Mouse (Mus musculus) lung, embryonic 16.5 days (tissue): ENCODE measurements around the gene Top2a. TPM values are rescaled to one million over a fixed set of nuclear protein-coding genes. Genes with fewer than 3 reads are reported as not detected.

Experiments
- ATAC-seq: fragments of 200-750 bp; cut with Nextera tagmentation; 2 replicates; pipeline ENCODE4 v1.8.0; 2017; ENCODE audit warnings: low read depth, mild to moderate bottlenecking, moderate library complexity
- H3K27ac ChIP-seq: fragments of 300-500 bp; sonication (generic); 2 replicates; pipeline ENCODE4 v1.5.1; 2014; ENCODE audit warnings: mild to moderate bottlenecking, control low read depth, low read length
- H3K27me3 ChIP-seq: fragments of 300-500 bp; sonication (generic); 2 replicates; pipeline ENCODE4 v1.6.1; 2014; ENCODE audit warnings: low read depth, low read length, mixed read lengths; ENCODE audit not compliant: control insufficient read depth, insufficient read depth
- H3K36me3 ChIP-seq: fragments of 300-500 bp; sonication (generic); 2 replicates; pipeline ENCODE4 v1.6.1; 2014; ENCODE audit warnings: low read length; ENCODE audit not compliant: control insufficient read depth, insufficient read depth
- H3K4me1 ChIP-seq: fragments of 300-500 bp; sonication (generic); replicated peaks from 2 replicates; pipeline ENCODE4 v1.6.1; 2014; ENCODE audit warnings: low read length, mixed read lengths; ENCODE audit not compliant: control insufficient read depth, insufficient read depth
- H3K4me2 ChIP-seq: fragments of 300-500 bp; sonication (generic); 2 replicates; pipeline ENCODE4 v1.6.1; 2014; ENCODE audit warnings: low read depth, low read length, control low read depth
- H3K4me3 ChIP-seq: fragments of 300-500 bp; sonication (generic); 2 replicates; pipeline ENCODE4 v1.5.1; 2014; ENCODE audit warnings: mild to moderate bottlenecking, low read length, control low read depth
- H3K9ac ChIP-seq: fragments of 300-500 bp; sonication (generic); 2 replicates; pipeline ENCODE4 v1.6.1; 2014; ENCODE audit warnings: low read length, control low read depth
- H3K9me3 ChIP-seq: fragments of 300-500 bp; sonication (generic); 2 replicates; pipeline ENCODE4 v1.6.1; 2016; ENCODE audit warnings: low read length; ENCODE audit not compliant: control insufficient read depth
- WGBS: fragments of 180-500 bp; shearing (Covaris S2); extraction: QIAGEN DNeasy Blood & Tissue Kit; methylation state at CpG from one replicate; pipeline ENCODE4 v1.1.7; 2014; 5-methylcytosine and 5-hydroxymethylcytosine counted together
- polyA plus RNA-seq: library from polyadenylated mRNA; unstranded; fragments of >200 nt; fragmentation: Nextera tagmentation; extraction: Ambion mirVana; gene quantifications from 2 replicates; pipeline ENCODE4 v1.2.1, GENCODE M21; 2015

The Top2a gene
- 257 and 270 TPM in 2 replicates for polyA plus RNA-seq

- peak; percentile 96 for ATAC-seq
- peak within 1 kb of the TSS; percentile 86 for H3K27ac ChIP-seq
- WGBS: under 1% methylated on average over 54 of the region's 54 CpGs
Measured at GRCm38 (mm10) chr11:99023500-99024467, at the start of gene Top2a. Top2a (minus strand) TSS chr11:99024189.

GRCm38 (mm10) chr11:99073781-99074180 lies 49.8 kb upstream of the Top2a start:
- no peaks in the 10 kb centered on the region for H3K27me3 ChIP-seq
- H3K9ac ChIP-seq: no peak overlapping the region
- ATAC-seq: no peak
- no peaks in the 10 kb centered on the region for H3K4me1 ChIP-seq
- H3K36me3 ChIP-seq: no peaks in the 10 kb centered on the region
- H3K27ac ChIP-seq: no peak overlapping the region
- WGBS: 57% methylated on average over 5 of the region's 5 CpGs
- H3K4me3 ChIP-seq: no peak overlapping the region
- no peak overlapping the region for H3K4me2 ChIP-seq
- H3K9me3 ChIP-seq: no peaks in the 10 kb centered on the region

More at GRCm38 (mm10) chr11:99023500-99024467, at the start of gene Top2a:
- peak within 1 kb of the TSS; percentile 91 for H3K9ac ChIP-seq
- peaks cover 13% of the 10 kb centered on the region for H3K4me1 ChIP-seq
- peak within 1 kb of the TSS; percentile 95 for H3K4me3 ChIP-seq
- no peaks in the 10 kb centered on the region for H3K27me3 ChIP-seq
- peaks cover 20% of the 10 kb centered on the region for H3K36me3 ChIP-seq
- H3K4me2 ChIP-seq: peak within 1 kb of the TSS; percentile 66
- H3K9me3 ChIP-seq: no peaks in the 10 kb centered on the region

GRCm38 (mm10) chr11:99071866-99072265 lies 47.9 kb upstream of the Top2a start:
- no peaks in the 10 kb centered on the region for H3K36me3 ChIP-seq
- no peaks in the 10 kb centered on the region for H3K27me3 ChIP-seq
- H3K9me3 ChIP-seq: no peaks in the 10 kb centered on the region
- no peak overlapping the region for H3K4me3 ChIP-seq
- H3K27ac ChIP-seq: no peak overlapping the region
- 18% methylated on average over 6 of the region's 6 CpGs for WGBS
- H3K4me1 ChIP-seq: no peaks in the 10 kb centered on the region
- no peak for ATAC-seq
- H3K4me2 ChIP-seq: no peak overlapping the region
- no peak overlapping the region for H3K9ac ChIP-seq

- H3K27ac ChIP-seq: no peak overlapping the region
- ATAC-seq: no peak
- peaks cover 3% of the 10 kb centered on the region; the same call in 1 of the 2 replicates for H3K4me1 ChIP-seq
- H3K4me2 ChIP-seq: no peak overlapping the region
- WGBS: 79% methylated on average over 5 of the region's 5 CpGs
- no peak overlapping the region for H3K9ac ChIP-seq
- no peak overlapping the region for H3K4me3 ChIP-seq
- no peaks in the 10 kb centered on the region for H3K9me3 ChIP-seq
- no peaks in the 10 kb centered on the region for H3K36me3 ChIP-seq
- H3K27me3 ChIP-seq: no peaks in the 10 kb centered on the region
Measured at GRCm38 (mm10) chr11:99068455-99068854, 44.5 kb upstream of the Top2a start.

GRCm38 (mm10) chr11:99067591-99067990 lies 43.6 kb upstream of the Top2a start:
- H3K9me3 ChIP-seq: no peaks in the 10 kb centered on the region
- no peak overlapping the region for H3K4me2 ChIP-seq
- H3K27ac ChIP-seq: no peak overlapping the region
- peaks cover 3% of the 10 kb centered on the region; the same call in 1 of the 2 replicates for H3K4me1 ChIP-seq
- no peaks in the 10 kb centered on the region for H3K27me3 ChIP-seq
- H3K36me3 ChIP-seq: no peaks in the 10 kb centered on the region
- WGBS: 84% methylated on average over 8 of the region's 8 CpGs
- ATAC-seq: no peak
- H3K9ac ChIP-seq: no peak overlapping the region
- H3K4me3 ChIP-seq: no peak overlapping the region

- Histone ChIP-seq H3K4me2 (no peak overlapping the region), H3K9ac (no peak overlapping the region), H3K4me3 (no peak overlapping the region), H3K27me3 (no peaks in the 10 kb centered on the region), H3K27ac (peak overlapping the region; percentile 12; the same call in 1 of the 2 replicates), H3K4me1 (peaks cover 3% of the 10 kb centered on the region; the same call in 1 of the 2 replicates), H3K36me3 (no peaks in the 10 kb centered on the region), H3K9me3 (no peaks in the 10 kb centered on the region)
- ATAC-seq: peak; percentile 85
- WGBS: 17% methylated on average over 2 of the region's 2 CpGs
Measured at GRCm38 (mm10) chr11:99065979-99066378, 42.0 kb upstream of the Top2a start.

- no peaks in the 10 kb centered on the region for H3K9me3 ChIP-seq
- WGBS: 68% methylated on average over 3 of the region's 3 CpGs
- no peaks in the 10 kb centered on the region for H3K36me3 ChIP-seq
- H3K4me3 ChIP-seq: no peak overlapping the region
- no peaks in the 10 kb centered on the region for H3K27me3 ChIP-seq
- H3K4me2 ChIP-seq: no peak overlapping the region
- ATAC-seq: no peak
- H3K9ac ChIP-seq: no peak overlapping the region
- H3K27ac ChIP-seq: peak overlapping the region; percentile 12; the same call in 1 of the 2 replicates
- peaks cover 3% of the 10 kb centered on the region; the same call in 1 of the 2 replicates for H3K4me1 ChIP-seq
Measured at GRCm38 (mm10) chr11:99065353-99065752, 41.4 kb upstream of the Top2a start.

GRCm38 (mm10) chr11:99063406-99064131 lies 39.6 kb upstream of the Top2a start:
- Histone ChIP-seq H3K4me2 (no peak overlapping the region), H3K27me3 (no peaks in the 10 kb centered on the region), H3K36me3 (no peaks in the 10 kb centered on the region), H3K4me3 (no peak overlapping the region), H3K27ac (no peak overlapping the region), H3K9me3 (peaks cover 3% of the 10 kb centered on the region; the same call in 1 of the 2 replicates), H3K4me1 (peaks cover 3% of the 10 kb centered on the region; the same call in 1 of the 2 replicates), H3K9ac (no peak overlapping the region)
- 36% methylated on average over 8 of the region's 8 CpGs for WGBS
- ATAC-seq: no peak

GRCm38 (mm10) chr11:99062661-99063060 lies 38.7 kb upstream of the Top2a start:
- no peak overlapping the region for H3K4me3 ChIP-seq
- no peak for ATAC-seq
- no peaks in the 10 kb centered on the region for H3K27me3 ChIP-seq
- H3K9me3 ChIP-seq: peaks cover 3% of the 10 kb centered on the region; the same call in 1 of the 2 replicates
- no peak overlapping the region for H3K4me2 ChIP-seq
- H3K27ac ChIP-seq: no peak overlapping the region
- no peak overlapping the region for H3K9ac ChIP-seq
- peaks cover 3% of the 10 kb centered on the region; the same call in 1 of the 2 replicates for H3K4me1 ChIP-seq
- no peaks in the 10 kb centered on the region for H3K36me3 ChIP-seq
- 77% methylated on average over 7 of the region's 7 CpGs for WGBS
